Mouse (Mus musculus) midbrain, postnatal 0 days (tissue): ENCODE results near the gene Olfr553. TPM values are rescaled to one million over a fixed set of nuclear protein-coding genes. Genes with fewer than 3 reads are reported as not detected.
"Not testable (repeated sequence)": the region's sequence is repeated elsewhere in the genome, so short reads cannot be mapped to it uniquely, and the experiment has no call there.

Source experiments
- ATAC-seq: fragments of 200-750 bp; cut with Nextera tagmentation; 2 replicates; pipeline ENCODE4 v1.8.0; 2017; ENCODE audit warnings: moderate number of reproducible peaks, mild to moderate bottlenecking, moderate TSS enrichment, moderate library complexity; ENCODE audit not compliant: low FRiP score
- DNase-seq: peaks from one replicate; pipeline ENCODE4 v3.0.0-alpha.2; 2015; ENCODE audit warnings: low spot score
- H3K27ac ChIP-seq: fragments of 300-500 bp; sonication (generic); 2 replicates; pipeline ENCODE4 v1.5.1; 2014; ENCODE audit warnings: low read depth, mild to moderate bottlenecking, low read length, mixed read lengths
- H3K27me3 ChIP-seq: fragments of 300-500 bp; sonication (generic); 2 replicates; pipeline ENCODE4 v1.6.1; 2014; ENCODE audit warnings: low read length, control low read depth, mixed read lengths; ENCODE audit not compliant: insufficient read depth
- H3K36me3 ChIP-seq: fragments of 300-500 bp; sonication (generic); 2 replicates; pipeline ENCODE4 v1.6.1; 2014; ENCODE audit warnings: low read length, control low read depth, mixed read lengths; ENCODE audit not compliant: insufficient read depth
- H3K4me1 ChIP-seq: fragments of 300-500 bp; sonication (generic); 2 replicates; pipeline ENCODE4 v1.6.1; 2014; ENCODE audit warnings: mild to moderate bottlenecking, control low read depth, antibody characterized with exemption, low read length, mixed read lengths; ENCODE audit not compliant: insufficient read depth
- H3K4me2 ChIP-seq: fragments of 300-500 bp; sonication (generic); 2 replicates; pipeline ENCODE4 v1.6.1; 2014; ENCODE audit warnings: low read depth, mild to moderate bottlenecking, low read length, mixed read lengths; ENCODE audit not compliant: poor library complexity, severe bottlenecking
- H3K4me3 ChIP-seq: fragments of 300-500 bp; sonication (generic); 2 replicates; pipeline ENCODE4 v1.5.1; 2014; ENCODE audit warnings: low read depth, mild to moderate bottlenecking, low read length, moderate library complexity
- H3K9ac ChIP-seq: fragments of 300-500 bp; sonication (generic); replicated peaks from 2 replicates; pipeline ENCODE4 v1.6.1; 2014; ENCODE audit warnings: mild to moderate bottlenecking, low read length, moderate library complexity, mixed read lengths; ENCODE audit not compliant: poor library complexity, severe bottlenecking
- H3K9me3 ChIP-seq: fragments of 300-500 bp; sonication (generic); 2 replicates; pipeline ENCODE4 v1.6.1; 2016; ENCODE audit warnings: low read length, control low read depth
- CTCF ChIP-seq: IDR thresholded peaks from 2 replicates; pipeline ENCODE4 v1.5.1; 2016; ENCODE audit warnings: antibody characterized with exemption, mild to moderate bottlenecking
- WGBS: fragments of 180-500 bp; shearing (Covaris S2); extraction: QIAGEN DNeasy Blood & Tissue Kit; methylation state at CpG from one replicate; pipeline ENCODE4 v1.1.7; 2014; 5-methylcytosine and 5-hydroxymethylcytosine counted together
- polyA plus RNA-seq: library from polyadenylated mRNA; unstranded; fragments of >200 nt; fragmentation: Nextera tagmentation; extraction: Ambion mirVana; gene quantifications from 2 replicates; pipeline ENCODE4 v1.2.1, GENCODE M21; 2015
- total RNA-seq: library from RNA; depleted of rRNA; stranded (reverse); fragments of >200 nt; gene quantifications from 2 replicates; pipeline ENCODE4 v1.2.3, GENCODE M21; 2014

The Olfr553 gene
- total and polyA plus RNA-seq, 2 experiments from 2014 or later: not detected

DNA sequence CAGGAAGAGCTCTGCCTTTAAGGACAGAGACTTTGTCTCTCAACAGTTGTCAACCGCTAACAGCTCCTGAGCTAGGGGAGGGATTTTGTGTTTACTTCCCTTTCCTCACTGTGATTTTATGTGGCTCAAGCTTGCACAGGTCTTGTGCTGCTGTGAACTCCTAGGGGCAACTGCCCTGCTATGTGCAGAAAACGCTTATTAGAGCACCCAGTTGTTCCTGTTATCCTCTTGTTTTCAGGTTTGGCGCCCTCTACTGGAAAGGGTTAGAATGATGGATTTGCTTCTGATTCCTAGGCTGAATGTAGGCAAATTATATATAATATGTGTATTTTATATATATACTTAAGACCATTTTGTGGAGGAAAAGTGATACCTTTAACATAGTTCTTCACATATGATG is 18.6 kb upstream of the Olfr553 start:
- Histone ChIP-seq H3K4me1 (no peaks in the 10 kb centered on the region), H3K36me3 (no peaks in the 10 kb centered on the region), H3K9ac (no peak overlapping the region), H3K4me2 (no peak overlapping the region), H3K4me3 (no peak overlapping the region), H3K9me3 (no peaks in the 10 kb centered on the region), H3K27me3 (no peaks in the 10 kb centered on the region), H3K27ac (no peak overlapping the region)
- ATAC-seq: no peak
- 29% methylated on average over 3 of the region's 3 CpGs for WGBS
- DNase-seq: peak; percentile 4
- peak; percentile 58 for TF ChIP-seq CTCF

DNA sequence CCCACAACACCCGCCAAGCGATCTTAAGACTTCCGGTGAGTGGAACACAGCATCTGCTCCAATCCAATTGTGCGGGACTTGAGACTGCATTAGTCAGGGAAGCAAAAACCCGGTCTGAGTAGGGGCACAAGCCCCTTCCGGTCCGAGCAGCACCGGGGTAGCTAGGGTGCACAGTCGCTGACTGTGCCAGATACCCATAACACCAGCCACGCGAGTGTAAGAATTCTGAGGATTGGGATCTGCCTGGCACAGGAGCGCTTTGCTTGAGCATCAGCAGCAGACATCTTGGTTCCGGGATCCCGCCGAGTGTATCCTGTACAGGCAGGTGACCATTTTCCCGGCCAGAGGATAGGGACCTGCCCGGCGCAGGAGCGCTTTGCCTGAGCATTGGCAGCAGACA is 2.4 kb upstream of the Olfr553 start:
- not testable (repeated sequence) for ATAC-seq, H3K27me3 ChIP-seq, H3K9ac ChIP-seq, H3K36me3 ChIP-seq, H3K9me3 ChIP-seq, H3K4me2 ChIP-seq, H3K4me1 ChIP-seq, H3K4me3 ChIP-seq, H3K27ac ChIP-seq, DNase-seq
- 91% methylated on average over 16 of the region's 19 CpGs for WGBS

DNA sequence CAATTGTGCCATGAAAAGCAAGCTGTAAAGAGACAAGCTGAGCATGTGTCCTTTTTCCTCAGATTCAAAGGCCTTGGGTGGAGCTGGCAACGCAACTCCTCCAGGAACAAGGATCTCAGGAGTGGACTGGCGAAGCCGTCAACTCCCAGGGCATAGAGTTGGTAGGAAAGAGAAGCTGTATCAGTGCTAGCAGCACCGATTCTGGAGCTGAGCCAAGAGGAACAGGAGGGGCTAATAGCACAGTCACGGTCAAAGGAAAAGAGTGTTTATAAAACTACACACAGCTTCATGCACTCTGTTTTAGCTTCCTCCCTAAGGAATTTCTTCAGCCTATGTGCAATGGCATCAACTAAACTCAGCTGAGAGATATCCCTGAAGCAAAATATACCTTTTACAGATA is 1.6 kb upstream of the Olfr553 start:
- TF ChIP-seq CTCF: no peak
- ATAC-seq (no peak), DNase-seq (peak; percentile 15)
- no peaks in the 10 kb centered on the region for H3K36me3 ChIP-seq
- WGBS: 43% methylated on average over 5 of the region's 5 CpGs
- H3K4me1 ChIP-seq: no peaks in the 10 kb centered on the region
- no peaks in the 10 kb centered on the region for H3K27me3 ChIP-seq
- H3K4me2 ChIP-seq: no peak overlapping the region
- no peak overlapping the region for H3K4me3 ChIP-seq
- H3K27ac ChIP-seq: no peak overlapping the region
- no peak overlapping the region for H3K9ac ChIP-seq
- H3K9me3 ChIP-seq: no peaks in the 10 kb centered on the region

DNA sequence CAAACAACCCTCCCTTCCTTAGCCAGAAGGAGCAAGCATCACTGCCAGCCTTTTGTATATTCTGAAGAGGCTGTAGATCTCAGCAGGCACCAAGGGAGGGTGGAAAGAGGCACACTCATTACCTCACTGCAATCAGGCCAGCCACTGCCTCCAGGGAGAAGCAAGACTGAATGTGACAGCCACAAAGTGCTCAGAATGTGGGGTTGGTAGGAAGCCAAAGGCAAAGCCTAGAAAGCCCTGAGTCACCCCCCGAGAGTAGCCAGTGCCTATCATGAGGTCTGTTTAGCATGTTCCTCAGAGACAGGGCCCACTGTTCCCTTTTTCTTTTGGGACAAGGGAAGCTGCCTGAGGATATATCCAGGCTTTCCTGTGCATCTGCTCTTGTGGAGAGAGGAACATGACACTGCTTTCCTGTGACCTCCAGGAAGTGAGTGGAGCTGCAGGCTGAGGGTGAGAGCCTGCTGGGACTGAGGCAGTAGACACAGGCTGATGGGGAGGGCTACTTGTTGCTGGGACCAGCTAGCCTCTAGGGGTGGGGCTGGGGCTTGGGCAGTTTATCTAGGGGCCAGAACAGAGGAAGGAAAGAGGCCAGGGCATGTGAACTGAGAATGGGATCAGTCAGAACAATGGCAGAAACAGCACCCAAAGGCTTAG is 20.5 kb downstream of the Olfr553 start, which contains the start of gene Olfr552:
Gene Olfr552, plus strand, starts transcription at position 393 of the 654 bp plus-strand sequence.
- no peak for TF ChIP-seq CTCF
- Histone ChIP-seq H3K4me2 (no peak within 1 kb of the TSS), H3K4me1 (no peaks in the 10 kb centered on the region), H3K4me3 (no peak within 1 kb of the TSS), H3K36me3 (no peaks in the 10 kb centered on the region), H3K27ac (no peak within 1 kb of the TSS), H3K9me3 (no peaks in the 10 kb centered on the region), H3K27me3 (no peaks in the 10 kb centered on the region), H3K9ac (no peak within 1 kb of the TSS)
- ATAC-seq: no peak
- DNase-seq: no peak
- 71% methylated on average over 1 of the region's 1 CpGs for WGBS

DNA sequence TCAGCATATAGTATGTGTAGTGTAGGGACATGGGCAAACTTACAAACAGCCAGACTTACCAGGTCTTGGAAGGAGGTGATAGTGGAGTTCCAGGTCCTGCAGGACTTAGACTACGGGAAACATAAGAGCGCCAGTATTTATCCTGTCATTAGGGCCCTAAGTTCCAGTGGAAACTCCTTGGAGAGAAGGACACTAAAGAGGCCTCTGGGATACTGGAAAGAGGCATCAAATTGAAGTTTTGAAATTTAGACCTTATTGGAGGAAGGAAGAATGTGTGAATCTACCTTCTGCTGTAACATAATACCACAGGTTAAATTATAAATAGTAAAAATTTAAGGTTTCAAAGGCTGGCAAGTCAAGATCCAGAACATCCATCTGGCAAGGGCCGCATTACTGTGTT is 26.2 kb downstream of the Olfr553 start, which contains the start of gene Olfr551:
Gene Olfr551, minus strand, starts transcription at position 101 of the 400 bp plus-strand sequence.
- H3K27me3 ChIP-seq: no peaks in the 10 kb centered on the region
- no peak for TF ChIP-seq CTCF
- no peaks in the 10 kb centered on the region for H3K36me3 ChIP-seq
- no peak within 1 kb of the TSS for H3K4me2 ChIP-seq
- H3K4me1 ChIP-seq: no peaks in the 10 kb centered on the region
- ATAC-seq (no peak), DNase-seq (no peak)
- no peak within 1 kb of the TSS for H3K27ac ChIP-seq
- no peaks in the 10 kb centered on the region for H3K9me3 ChIP-seq
- 91% methylated on average over 3 of the region's 3 CpGs for WGBS
- no peak within 1 kb of the TSS for H3K9ac ChIP-seq
- H3K4me3 ChIP-seq: no peak within 1 kb of the TSS

DNA sequence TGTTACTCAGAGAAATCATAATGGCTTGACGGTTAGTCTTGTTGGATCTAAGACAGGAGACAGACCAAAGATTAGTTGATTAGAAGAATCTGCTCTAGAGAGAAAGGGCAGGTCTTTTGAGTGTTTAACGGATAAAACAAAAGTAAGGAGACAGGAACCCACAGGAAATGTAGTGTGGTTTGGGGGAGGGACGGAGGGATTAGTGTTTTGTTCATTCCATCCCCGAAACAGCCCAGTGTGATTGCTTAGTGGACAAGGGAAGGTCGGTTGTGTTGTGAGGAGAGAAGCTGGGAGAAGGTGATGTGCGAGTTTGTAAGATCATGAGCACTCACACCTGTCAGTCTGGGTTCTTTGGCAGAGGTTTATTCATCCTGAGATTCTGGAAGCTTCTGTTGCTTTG is 42.0 kb downstream of the Olfr553 start:
- Histone ChIP-seq H3K4me2 (no peak overlapping the region), H3K4me3 (no peak overlapping the region), H3K4me1 (no peaks in the 10 kb centered on the region), H3K9ac (no peak overlapping the region), H3K36me3 (no peaks in the 10 kb centered on the region), H3K9me3 (no peaks in the 10 kb centered on the region), H3K27ac (no peak overlapping the region), H3K27me3 (no peaks in the 10 kb centered on the region)
- ATAC-seq (no peak), DNase-seq (no peak)
- no peak for TF ChIP-seq CTCF
- WGBS: 56% methylated on average over 6 of the region's 6 CpGs
